Mouse (Mus musculus): ENCODE data around the gene Ddx49.

GRCm38 (mm10) chr8:70327512-70327911, 25.2 kb upstream of the Ddx49 start:
- TF ChIP-seq CTCF (IDR thresholded peaks at IDR 0.05; ENCODE audit: low read depth): no peak
- TF ChIP-seq EP300 (IDR thresholded peaks at IDR 0.05; ENCODE audit: low read depth): peak; percentile 91
